Mouse (Mus musculus) thymus, postnatal 25 days (tissue): ENCODE measurements at regions not wholly inside any gene's neighbourhood (a gene's known extent, or its start where the extent isn't known, plus 50 kb on each side); places are given as distances from the start of the nearest gene placed in this dataset.

Experiments used
- DNase-seq: peaks from one replicate; pipeline ENCODE4 v3.0.0; 2022

DNA sequence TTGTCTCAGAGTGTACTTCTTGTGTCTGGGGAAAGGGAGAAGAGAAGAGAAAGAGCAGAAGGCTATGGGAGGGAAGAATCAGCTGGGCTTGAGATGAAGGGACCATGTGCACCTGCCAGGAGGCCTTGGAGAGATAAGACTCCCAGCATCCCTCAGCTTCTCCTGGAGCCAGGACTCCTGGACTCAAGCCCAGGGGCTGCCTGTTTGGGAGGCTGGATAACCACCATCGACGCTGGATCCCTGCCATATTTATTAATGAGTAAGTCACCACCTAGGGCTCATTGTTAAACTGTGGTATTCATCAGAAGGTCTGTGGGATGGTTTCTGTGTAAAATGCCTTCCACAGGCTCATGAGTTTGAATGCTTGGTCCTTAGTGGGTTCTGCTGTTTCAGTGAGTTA is 240.7 kb downstream of the Rps15a start:
- no peak for DNase-seq

DNA sequence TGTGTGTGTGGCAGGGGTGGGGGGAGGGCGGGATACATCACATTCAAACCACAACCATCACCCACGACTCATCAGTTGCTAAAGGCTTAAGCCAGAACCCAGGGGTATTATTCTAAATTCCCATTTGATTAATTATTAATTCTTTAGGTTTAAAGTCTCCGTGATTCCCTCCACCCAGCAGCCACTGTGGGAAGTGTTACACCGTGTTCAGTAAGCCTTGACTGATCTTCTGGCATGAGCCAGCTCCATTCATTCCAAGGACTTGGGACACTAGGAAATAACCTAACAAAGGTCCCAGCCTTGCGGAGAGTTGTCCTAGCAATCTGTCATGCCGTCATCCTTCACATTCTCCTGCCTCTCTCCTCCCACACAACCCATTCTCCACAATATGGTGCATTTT is 256.6 kb downstream of the Rps15a start:
- no peak for DNase-seq

DNA sequence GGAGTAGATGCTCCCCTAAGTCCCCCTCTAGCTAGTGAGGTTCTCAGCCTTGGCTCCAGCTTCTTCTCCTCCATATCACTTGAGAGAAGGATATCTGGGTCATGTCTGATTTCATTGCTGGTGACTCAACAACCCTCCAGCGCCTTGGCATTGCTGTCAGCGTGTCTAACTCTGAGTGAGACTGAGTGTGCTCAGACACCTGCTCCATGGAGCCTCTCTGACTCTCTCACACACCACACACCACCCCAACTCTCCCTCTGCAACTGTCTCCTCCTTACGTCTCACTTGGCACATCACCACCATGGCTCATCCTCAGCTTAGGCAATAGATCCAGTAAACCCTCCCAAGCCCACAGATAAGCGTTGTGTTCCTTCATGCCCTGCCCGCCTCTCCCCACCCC is 260.0 kb downstream of the Rps15a start:
- DNase-seq, result no peak

DNA sequence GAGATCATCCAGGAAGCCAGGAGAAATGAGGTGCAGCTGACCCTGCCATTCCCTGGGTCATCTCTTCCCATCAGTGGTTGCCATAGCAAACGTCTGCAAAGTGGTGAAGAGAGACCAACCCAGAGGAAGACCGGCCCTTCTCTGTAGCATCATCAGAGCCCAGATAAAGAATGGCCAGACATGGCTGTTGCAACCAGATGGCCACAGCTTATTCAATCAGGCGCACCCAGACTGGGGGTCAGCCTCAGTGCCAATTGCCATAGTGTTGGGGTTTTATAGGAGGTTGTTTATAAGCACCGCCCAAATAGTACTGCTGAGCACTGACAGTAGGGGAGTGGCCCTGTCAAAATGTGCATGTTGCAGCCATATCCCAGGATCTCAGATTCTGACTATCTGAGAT is 262.3 kb downstream of the Rps15a start:
- no peak for DNase-seq

DNA sequence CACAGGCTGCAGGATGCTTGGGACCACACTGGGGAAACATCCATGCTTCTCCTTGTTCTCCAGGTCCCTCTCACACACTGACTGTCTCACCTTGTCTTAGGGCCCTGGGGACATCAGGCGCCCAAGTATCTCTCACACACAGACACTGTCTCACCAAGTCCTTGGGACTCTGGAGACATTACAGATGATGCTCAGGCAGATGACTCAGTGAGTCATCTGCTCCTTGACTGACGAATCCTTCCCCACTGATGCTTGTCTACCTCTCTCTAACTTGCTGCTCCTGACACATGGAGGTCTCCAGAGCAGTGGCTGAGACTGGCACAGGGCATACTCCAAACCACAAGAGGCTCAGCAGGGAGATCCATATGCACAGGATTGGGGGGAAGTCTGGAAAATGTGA is 263.1 kb downstream of the Rps15a start:
- no peak for DNase-seq

DNA sequence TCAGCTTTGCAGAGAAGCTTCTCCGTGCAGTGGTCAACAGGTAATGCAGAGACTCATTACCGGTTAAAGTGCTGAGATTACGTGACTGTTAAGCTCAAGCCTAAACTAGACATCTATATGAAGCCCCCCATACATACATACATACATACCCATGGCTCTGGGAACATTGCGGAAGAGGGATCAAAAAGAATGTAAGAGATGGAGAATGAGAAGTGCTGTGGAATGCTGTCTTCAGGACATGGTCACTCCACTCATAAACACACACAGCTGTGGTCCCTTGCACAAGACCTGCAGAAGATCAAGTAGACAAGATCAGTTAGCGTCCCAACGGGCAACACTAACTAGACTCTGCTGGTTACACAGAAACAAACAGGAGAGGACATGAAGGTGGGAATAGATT is 265.2 kb downstream of the Rps15a start:
- no peak for DNase-seq

DNA sequence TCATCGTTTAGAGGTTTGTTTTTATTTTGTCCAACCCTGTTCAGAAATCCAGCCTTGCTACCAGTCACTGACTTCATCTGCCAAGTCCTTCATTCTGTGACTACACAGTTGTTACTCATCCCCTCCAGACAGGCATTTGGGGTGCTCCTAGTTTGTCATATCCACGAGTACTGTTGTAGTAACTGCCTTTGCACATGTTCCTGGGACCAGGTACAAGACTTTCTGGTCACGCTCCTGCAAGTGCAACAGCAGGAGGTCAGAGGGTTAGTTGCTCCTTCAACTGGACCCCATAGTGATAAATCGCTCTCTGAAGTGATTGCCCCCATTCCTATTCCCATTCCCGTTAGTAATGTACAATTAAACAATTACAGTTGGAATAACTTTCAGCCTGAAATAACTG is 269.9 kb downstream of the Rps15a start:
- no peak for DNase-seq

DNA sequence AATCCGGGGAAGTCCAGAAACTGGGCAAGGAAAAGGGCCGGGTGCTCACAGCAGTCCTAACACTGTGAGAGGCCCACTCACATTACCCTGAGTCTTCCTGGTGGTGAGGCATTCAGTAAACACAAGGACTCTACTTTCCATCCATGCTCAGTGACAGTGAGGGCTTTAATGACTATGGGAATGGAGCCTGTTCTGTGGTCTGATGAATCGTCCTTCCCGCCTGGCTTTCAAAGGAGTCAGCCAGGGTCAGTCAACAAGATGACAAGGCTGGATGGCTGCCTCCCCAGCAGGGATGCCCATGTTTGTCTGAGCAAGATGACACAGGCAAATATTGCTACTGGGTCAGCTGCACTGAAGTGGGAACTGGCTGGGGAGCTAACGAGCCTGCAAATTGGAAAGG is 273.2 kb downstream of the Rps15a start:
- no peak for DNase-seq

DNA sequence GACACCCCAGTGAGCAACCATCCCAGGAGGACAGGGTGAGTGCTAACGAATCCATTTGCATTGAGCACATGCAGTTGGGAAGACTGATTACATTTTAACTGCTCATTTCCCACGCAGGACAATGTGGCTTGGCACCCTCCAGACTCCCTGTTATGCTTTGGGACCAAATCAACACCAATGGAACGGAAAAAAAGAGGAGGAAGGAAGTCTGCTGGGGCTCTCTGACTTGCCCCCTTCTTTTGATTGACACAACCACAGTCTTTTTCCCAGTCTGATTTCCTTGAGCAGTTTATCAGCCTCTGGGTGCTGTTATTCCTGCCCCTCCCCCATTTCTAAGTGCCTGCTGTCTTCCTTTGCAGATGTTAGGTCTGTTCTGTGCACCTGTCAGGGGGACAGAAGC is 321.0 kb downstream of the Rps15a start:
- DNase-seq, result no peak

DNA sequence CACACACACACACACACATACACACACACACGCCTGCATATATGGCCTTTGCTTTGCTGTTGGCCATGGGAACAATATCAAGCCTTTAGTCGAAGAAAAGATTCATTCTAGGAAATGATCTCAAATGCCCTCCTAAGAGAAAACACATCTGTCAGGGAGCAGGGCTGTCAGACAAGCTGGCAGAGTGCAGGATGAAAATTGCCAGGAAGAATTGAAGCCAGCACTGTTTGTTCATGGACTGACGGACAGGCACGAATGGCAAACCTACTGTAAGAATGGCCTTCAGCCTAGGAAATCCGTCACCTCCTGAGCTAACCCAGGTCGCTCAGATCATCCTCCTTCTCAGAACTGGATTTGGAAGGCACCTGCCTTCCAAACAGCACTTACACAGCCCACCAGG is 322.0 kb downstream of the Rps15a start:
- no peak for DNase-seq

DNA sequence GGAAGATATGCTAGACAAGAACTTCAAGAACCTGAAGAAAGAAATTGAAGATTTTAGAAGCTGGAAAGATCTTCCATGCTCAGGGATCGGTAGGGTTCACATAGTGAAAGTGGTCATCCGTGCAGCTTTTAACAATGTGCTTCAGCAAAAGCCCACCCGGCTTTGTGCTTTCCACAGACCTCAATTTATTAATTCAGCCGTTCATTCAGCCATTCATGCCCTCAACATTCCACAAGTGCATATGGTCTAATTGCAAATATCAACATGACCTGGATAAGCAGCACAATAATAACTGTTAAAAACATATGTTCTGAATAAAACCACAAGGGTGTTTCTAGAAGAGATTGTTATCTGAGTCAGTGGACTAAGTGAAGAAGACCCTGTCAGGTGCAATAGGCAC is 323.5 kb downstream of the Rps15a start:
- DNase-seq, result no peak

DNA sequence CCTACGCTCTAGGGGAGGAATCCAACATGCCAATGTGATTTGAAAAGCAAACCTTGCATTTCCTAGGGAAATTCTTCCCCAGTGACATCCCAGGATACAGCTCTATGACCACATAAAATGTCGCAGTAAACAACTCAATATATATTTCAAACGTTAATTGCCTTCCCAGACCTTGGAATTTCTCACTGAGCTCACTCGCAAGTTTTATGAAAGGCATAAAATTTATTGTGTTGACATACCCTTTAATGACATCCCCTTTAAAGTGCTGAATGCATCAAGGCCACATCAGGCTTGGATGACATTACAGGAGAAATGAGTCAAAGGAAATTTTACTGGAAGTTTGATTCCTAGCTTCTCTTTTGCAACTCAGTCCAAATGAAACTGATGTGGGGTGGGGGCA is 337.0 kb downstream of the Rps15a start:
- DNase-seq, result no peak

DNA sequence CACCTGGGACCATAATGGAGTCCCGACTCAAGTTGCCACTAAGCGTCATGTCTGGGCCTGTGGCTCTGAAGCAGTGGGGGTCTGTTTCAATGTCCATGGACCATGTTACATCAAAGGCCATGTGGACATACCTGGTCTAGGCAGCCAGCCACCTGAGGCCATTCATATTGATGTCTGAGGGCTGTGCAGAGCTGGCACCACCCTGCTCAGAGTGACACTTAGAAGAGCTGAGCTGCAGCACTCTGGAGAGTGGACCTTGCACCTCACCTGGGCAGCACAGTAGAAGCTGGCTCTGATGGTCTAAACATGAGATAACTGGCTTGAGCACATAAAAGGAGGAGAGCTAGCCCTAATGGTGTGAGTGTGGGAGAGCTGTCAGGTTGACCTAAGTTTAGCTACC is 338.1 kb downstream of the Rps15a start:
- DNase-seq, result no peak

DNA sequence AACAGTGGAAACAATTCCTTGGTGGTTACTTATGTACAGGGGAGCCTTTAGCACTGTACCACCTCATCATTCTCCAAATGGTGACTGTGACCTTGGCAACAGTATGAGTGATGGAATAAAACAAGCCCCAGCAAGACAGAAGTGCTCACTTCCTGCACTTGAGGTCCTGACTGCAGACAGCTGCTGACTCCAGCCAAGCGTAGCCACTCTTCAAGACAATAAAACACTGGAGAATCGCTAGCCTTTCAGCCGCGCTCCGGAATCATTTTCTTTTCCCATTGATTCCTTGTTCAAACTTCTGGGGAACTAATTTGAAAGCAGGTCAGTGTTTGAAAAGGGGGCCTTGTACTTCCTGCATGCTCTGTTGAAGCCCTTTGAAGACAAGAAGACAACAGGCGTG is 344.2 kb downstream of the Rps15a start:
- no peak for DNase-seq

DNA sequence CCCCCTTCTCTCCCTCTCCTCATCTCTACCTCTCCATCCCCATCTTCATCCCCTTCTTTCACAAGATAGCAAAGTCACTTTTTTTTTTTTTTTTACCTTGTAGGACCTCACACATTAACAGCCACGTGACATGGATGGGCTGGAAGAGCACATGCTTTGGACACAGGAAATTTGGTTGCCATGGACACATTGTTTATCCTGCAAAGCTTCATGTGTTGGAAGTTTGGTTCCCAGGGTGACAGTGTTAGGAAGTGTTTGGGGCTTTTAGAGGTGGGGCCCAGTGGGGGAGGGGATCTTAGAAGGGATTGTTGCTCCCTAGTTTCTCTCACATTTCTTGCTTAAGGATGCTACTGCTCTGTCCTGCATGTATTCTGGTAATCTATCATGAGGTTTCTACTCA is 356.5 kb downstream of the Rps15a start:
- DNase-seq, result no peak

DNA sequence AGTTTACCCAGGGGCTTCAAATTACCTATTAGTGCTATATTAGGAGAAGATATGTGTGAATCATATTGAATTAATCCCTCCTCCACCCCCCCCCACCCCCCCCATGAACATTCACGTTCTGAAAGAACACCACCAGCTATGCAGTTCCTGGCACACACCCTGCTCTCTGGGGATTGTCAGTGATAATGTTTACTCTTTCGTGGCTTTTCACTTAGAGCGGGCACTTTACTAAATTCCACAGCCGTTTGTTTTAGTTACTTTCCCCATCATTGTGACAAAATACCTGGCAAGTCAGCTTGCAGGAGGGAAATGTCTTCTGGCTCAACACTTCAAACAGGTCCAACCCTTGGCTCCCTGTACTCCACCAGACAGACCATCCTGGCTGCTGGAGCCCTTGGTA is 359.0 kb downstream of the Rps15a start:
- no peak for DNase-seq

DNA sequence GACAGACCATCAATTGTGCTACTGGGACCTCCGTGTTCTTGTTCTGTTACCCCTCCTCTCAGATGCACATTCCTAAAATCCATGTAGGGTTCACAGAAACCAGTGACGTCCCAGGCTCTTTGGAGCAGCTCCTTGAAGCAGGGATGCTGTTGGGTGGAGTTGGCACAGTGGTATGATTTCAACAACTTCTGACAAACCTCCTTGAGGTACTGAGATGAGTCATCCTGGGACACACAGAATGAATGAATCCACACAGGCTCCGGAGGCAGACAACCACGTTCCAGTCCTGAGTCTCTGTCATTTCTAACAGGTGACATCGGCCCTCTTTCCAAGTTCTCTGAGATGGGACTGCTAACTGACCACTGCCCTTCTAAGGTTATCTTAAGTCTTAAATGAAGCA is 360.2 kb downstream of the Rps15a start:
- no peak for DNase-seq

DNA sequence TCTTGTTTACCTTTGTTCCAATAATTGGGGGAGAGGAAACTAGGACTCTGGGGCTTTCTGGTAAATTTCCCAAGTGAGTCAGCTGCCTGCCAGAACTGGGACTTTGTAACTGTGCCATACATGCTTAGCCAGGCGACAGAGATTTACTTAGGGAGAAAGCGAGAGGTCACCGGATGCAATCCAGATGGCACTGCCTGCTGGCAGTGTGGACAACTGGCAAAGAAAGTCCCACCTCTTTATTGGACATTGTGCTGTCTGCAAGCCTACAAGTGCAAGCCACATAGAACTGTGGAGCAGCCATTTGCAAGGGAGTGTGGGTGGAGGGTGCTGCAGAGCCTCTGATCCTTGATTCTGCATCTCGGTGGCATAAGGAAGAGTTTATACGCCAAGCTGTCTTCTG is 362.7 kb downstream of the Rps15a start:
- DNase-seq, result no peak

DNA sequence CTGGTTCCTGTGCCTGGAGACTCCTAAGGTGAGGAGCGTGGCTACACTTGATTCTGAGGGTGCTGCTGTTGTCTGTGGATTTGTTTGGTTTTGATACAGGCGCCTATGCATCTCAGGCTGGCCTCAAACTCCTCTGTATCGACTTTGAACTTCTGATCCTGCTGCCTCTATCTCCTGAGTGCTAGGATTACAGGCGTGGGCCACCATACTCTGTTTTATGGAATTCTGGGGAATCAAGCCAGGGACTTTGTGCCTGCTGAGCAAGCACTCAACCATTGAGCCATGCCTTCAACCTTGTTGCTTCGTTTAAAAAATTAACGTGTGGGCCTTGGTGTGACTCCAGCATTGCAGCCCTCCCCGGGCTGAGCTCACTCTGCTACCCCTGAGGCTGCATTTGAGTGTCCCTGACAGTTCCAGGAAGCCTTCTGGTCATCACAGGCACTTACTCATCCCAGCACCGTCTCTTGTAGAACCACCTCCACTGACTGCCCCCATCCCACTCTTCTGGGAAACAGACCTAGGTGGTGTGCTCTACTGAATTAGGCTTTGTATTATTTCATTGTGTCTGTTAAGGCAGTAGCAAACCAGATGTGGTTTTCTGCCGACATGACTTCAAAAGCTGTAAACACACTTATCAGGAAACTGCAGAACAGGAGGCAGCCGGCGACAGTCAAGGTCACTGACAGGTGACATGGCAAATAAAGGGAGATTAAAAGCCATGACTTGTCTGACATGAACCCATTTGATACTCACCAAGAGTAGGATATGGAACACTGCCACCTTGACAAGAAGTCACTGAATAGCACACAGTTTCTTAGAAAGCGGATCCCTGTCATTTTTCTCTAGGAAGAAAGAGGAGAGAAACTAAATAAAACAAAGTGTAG is 363.4 kb downstream of the Rps15a start:
- no peak for DNase-seq

DNA sequence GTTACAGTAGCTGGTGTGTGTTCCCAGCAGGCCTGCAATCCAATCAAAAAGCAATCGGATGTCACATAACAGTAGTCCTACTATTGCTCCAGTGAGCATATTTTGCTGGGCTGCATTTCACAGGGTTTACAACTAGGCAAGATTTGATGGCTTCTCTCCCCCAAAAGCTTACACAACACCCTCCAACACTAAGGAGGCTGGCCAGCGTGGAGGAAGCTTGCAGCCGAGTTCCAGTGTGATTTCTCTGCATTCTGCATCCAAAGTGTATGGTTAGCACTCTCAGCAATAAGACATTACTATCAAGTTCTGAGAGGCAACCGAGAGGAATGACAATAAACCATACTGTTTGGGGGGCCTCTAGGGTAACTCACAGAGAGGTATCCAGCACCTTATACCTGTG is 367.2 kb downstream of the Xylt1 start:
- DNase-seq, result no peak

DNA sequence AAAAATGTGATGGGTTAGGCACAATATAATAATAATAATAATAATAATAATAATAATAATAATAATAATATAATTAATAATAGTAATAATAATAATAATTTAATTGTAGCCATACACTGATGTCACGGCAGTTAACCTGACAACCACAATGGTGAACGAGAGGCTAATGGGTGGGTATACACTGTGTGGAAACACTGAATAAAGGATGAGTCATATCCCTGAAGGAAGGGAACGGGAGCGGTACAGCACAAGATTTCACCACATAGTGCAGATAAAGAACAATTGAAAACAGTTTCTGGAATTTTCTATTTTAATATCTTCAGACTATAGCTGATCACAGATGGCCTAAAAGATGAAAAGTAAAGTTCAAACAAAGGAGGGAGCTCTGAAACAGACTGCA is 365.6 kb downstream of the Xylt1 start:
- DNase-seq, result no peak

DNA sequence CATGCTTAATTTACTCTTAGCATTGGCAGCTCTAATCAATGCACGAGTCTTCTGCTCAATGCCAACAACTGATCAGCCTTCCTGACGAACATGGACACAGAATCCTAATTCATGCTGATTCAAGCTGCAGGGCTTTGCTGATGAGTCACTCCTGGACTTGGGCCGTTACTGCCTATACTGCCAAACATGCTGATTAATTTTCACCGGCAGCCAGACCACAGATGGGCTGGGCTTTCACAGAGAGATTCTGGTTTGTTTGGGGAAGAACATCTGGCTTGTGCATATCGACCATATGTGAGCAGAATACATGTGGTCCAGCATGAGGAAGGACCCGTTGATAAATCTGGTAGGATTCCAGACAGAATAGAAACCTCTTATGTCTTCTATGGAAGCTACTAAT is 358.9 kb downstream of the Xylt1 start:
- DNase-seq, result no peak

DNA sequence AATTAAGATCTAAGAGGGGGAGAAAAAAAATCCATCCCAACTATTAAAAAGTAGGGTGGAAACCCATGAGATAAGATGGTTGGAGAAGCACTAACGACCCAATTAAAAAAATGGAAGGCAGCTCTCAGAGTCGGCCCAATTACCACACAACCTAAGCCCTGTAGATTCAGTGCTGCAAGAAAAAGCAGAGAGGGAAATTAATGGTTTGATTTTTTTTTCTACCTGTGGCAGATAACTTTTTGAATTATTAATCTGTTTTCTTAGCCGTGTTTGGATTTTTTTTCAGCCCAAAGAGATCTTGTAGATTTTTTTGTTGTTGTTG is 354.9 kb downstream of the Xylt1 start:
- DNase-seq, result no peak

DNA sequence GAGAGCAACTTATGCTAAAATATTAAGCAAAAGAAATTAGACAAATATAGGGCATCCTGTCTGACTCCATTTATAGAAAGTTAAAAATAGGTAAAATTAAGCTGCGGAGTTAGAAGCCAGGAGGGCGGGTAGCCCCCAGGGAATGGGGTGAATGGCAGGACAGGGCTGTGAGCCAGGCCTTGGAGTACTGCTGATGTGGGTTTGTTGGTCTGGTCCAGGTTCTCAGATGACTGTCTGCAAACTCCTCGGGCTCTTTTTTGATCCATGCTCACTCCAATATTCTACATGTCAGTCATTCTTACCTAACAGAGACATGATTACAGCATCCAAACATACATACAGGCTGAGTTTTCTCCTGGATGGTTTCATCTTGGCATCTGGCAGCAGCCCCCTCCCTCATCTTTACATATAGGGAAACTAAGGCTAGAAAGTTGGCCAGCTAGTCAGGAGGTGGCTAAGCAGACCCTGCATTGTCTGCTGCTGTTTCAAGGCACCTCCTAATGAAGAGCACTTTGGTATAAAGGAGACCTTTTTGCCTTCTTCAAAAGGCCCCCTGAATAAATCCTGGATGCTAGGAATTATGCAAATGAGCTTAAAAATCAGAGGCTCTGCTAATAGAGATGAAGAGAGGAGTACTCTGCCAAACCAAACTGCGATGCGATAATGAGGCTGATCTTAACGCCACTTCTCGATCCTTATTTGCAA is 354.4 kb downstream of the Xylt1 start:
- DNase-seq, result no peak

DNA sequence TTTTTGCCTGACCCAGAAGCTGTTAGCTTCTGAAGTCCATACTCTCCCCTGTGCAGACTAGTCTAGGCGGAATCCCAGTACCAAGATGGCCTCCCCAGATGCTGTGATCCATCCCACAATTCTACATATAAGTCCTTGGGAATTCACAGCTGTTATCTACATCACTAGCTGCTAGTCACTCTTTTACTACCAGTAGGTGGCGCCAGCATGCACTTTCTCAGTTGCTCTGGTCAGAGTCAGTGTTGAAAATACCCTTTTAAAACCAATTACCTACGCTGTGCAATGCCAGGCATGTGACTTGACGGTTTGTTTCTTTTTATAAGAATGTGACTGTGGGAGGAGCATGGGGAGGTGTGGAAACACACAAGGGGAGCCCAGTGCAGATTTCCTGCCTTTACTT is 348.3 kb downstream of the Xylt1 start:
- no peak for DNase-seq
